ENCODE assay signal across 15 mouse cellular contexts in the genomic region with DNA sequence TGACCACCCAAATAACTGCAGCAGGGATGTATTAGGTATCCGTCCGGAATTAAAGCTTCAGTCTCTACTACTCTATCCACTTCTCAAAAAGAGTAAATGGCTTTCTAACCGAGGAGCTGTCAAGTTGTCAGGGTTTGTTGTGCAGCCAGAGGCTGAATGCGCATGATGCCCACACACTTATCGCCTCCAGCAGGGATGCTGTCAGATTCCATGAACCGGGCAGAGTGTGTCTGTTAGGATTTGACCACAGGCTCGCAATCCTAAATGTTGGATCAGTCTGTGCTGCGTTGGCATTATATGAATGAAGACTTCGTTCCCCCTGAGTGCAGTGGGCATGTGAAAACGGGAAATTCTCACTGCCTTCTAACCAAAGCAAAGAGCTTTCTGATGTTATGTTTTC.
DNase-seq lines count a peak whose midpoint lies in the region; ATAC-seq and TF ChIP-seq lines count a peak whose summit lies in the region.
"Had no signal": no experiment of that assay in that cellular context is flagged by ENCODE, and none has a peak within 500 bp of the region (broad histone marks: within the 10 kb centered on the region; RNA-seq: fewer than 3 reads in every experiment).

No protein-coding gene starts in this region.

- no peaks in the 10 kb centered on the region for H3K36me3 ChIP-seq in forebrain, embryonic 14.5 days (ENCODE audit: control insufficient read depth, insufficient read depth, low read length)
- no peaks in the 10 kb centered on the region for H3K36me3 ChIP-seq in forebrain, embryonic 15.5 days
- H3K36me3 ChIP-seq: hindbrain, embryonic 10.5 days; limb, embryonic 12.5 days had no signal

- H3K4me1 ChIP-seq in forebrain, embryonic 14.5 days (ENCODE audit: control insufficient read depth, insufficient read depth, low read length): no peaks in the 10 kb centered on the region
- H3K4me1 ChIP-seq in forebrain, embryonic 15.5 days: peaks cover 2% of the 10 kb centered on the region; the same call in 1 of the 2 replicates
- H3K4me1 ChIP-seq: hindbrain, embryonic 10.5 days; limb, embryonic 12.5 days had no signal

- no peak overlapping the region for H3K27ac ChIP-seq in forebrain, embryonic 14.5 days (ENCODE audit: low read depth, low read length)
- H3K27ac ChIP-seq in forebrain, embryonic 15.5 days (replicated peaks): no peak overlapping the region
- no peak overlapping the region for H3K27ac ChIP-seq in left cerebral cortex, adult 2 months
- H3K27ac ChIP-seq: hindbrain, embryonic 10.5 days; limb, embryonic 12.5 days; liver, embryonic 14.5 days had no signal

- no peak overlapping the region for H3K4me3 ChIP-seq in forebrain, embryonic 14.5 days (ENCODE audit: low read depth, low read length)
- H3K4me3 ChIP-seq in forebrain, embryonic 15.5 days: no peak overlapping the region
- peak overlapping the region; percentile 6; the same call in 1 of the 2 replicates for H3K4me3 ChIP-seq in left cerebral cortex, adult 2 months
- H3K4me3 ChIP-seq: hindbrain, embryonic 10.5 days; limb, embryonic 12.5 days had no signal

- intact Hi-C loops in left cerebral cortex, adult 2 months (cut with DNase I): no loop called here
- intact Hi-C loops in left cerebral cortex, postnatal 36 days (cut with DNase I): no loop called here

- H3K9me3 ChIP-seq in forebrain, embryonic 14.5 days (replicated peaks; ENCODE audit: control insufficient read depth, low read length): no peaks in the 10 kb centered on the region
- no peaks in the 10 kb centered on the region for H3K9me3 ChIP-seq in forebrain, embryonic 15.5 days
- H3K9me3 ChIP-seq: hindbrain, embryonic 10.5 days; limb, embryonic 12.5 days had no signal

- no peak overlapping the region for H3K9ac ChIP-seq in forebrain, embryonic 14.5 days (ENCODE audit: low read length)
- H3K9ac ChIP-seq in forebrain, embryonic 15.5 days (replicated peaks): no peak overlapping the region
- H3K9ac ChIP-seq: limb, embryonic 12.5 days; liver, embryonic 14.5 days had no signal

- 63% methylated on average over 10 of the region's 10 CpGs for WGBS in forebrain, embryonic 14.5 days
- WGBS in forebrain, embryonic 15.5 days: 49% methylated on average over 10 of the region's 10 CpGs

- ATAC-seq in forebrain, embryonic 14.5 days: no peak
- ATAC-seq in forebrain, embryonic 15.5 days (replicated peaks): no peak
- no peak for ATAC-seq in megakaryocyte-erythroid progenitor cell, adult 5-6 weeks (replicated peaks; ENCODE audit: low FRiP score, low TSS enrichment, poor library complexity, severe bottlenecking)
- ATAC-seq: lung, postnatal 0 days had no signal

- no peak for TF ChIP-seq CTCF in left cerebral cortex, adult 2 months (IDR thresholded peaks at IDR 0.05)

- no peak overlapping the region for H3K4me2 ChIP-seq in forebrain, embryonic 14.5 days (ENCODE audit: low read length)
- H3K4me2 ChIP-seq in forebrain, embryonic 15.5 days (replicated peaks): no peak overlapping the region
- H3K4me2 ChIP-seq: limb, embryonic 12.5 days had no signal

- DNase-seq in forebrain, embryonic 14.5 days (ENCODE audit: low spot score): peak; percentile 23
- DNase-seq in left cerebral cortex, adult 2 months (ENCODE audit: extremely low spot score in 1 of 2, low spot score in 2 of 2): no peak
- no peak for DNase-seq in left cerebral cortex, postnatal 36 days (ENCODE audit: low spot score in 2 of 2)
- DNase-seq in cerebellum, postnatal 10 days: peak; percentile 68 to 74
- peak; percentile 39 for DNase-seq in retina, embryonic 14.5 days (ENCODE audit: low spot score)
- DNase-seq in thymus, postnatal 14 days: no peak
- DNase-seq: heart, adult 11 months; kidney, adult 2 months; kidney, postnatal 25 days had no signal

- no peaks in the 10 kb centered on the region for H3K27me3 ChIP-seq in forebrain, embryonic 14.5 days (replicated peaks; ENCODE audit: control insufficient read depth, insufficient read depth, low read length)
- no peaks in the 10 kb centered on the region for H3K27me3 ChIP-seq in forebrain, embryonic 15.5 days
- H3K27me3 ChIP-seq: limb, embryonic 12.5 days had no signal

Comparison
In these comparisons a context has a peak if more than half of its experiments do, and no peak if none do; other contexts are left out.
1. DNase-seq: peak in forebrain, embryonic 14.5 days (single experiment), cerebellum, postnatal 10 days (2 of 2) and retina, embryonic 14.5 days (single experiment); none in left cerebral cortex, adult 2 months (0 of 2), left cerebral cortex, postnatal 36 days (0 of 2) and thymus, postnatal 14 days (single experiment).